Mouse (Mus musculus) heart, postnatal 25 days (tissue): Measurements from ENCODE around the gene Adamts20. TPM values are rescaled to one million over a fixed set of nuclear protein-coding genes. Genes with fewer than 3 reads are reported as not detected.

Experiments used
- total RNA-seq, 2 experiments: library from RNA; stranded (reverse); gene quantifications; 2 replicates each; pipeline ENCODE4 v1.2.3; 2021

Adamts20 gene
- total RNA-seq, 2 experiments from 2014 or later = 0.28 to 0.34 TPM

Other genes starting within 250 kb of the Adamts20 start
- 1 to 10 TPM; 1.4 to 1.9 TPM for gene Pus7l, start 78.1 kb upstream of the Adamts20 start, total RNA-seq
- gene Irak4, start 78.2 kb upstream of the Adamts20 start, total RNA-seq = 1 to 10 TPM; 5.9 to 6.0 TPM
- gene Twf1, start 124.5 kb upstream of the Adamts20 start, total RNA-seq = 10 to 100 TPM; 15.0 to 20.4 TPM
- 10 to 100 TPM; 13.4 to 17.2 TPM for gene Tmem117, start 163.8 kb upstream of the Adamts20 start, total RNA-seq